Mouse (Mus musculus): ENCODE measurements around the gene Pld6.

GRCm38 (mm10) chr11:59743307-59743706 lies 44.1 kb downstream of the Pld6 start:
- no peak for TF ChIP-seq CTCF (IDR thresholded peaks at IDR 0.05; ENCODE audit: extremely low read depth, insufficient read depth, low read length)
- TF ChIP-seq POLR2A (IDR thresholded peaks at IDR 0.05; ENCODE audit: extremely low read depth, insufficient read depth, low read length), result no peak
